Mouse (Mus musculus): ENCODE results near the gene Dgkg.

The Dgkg gene

DNA sequence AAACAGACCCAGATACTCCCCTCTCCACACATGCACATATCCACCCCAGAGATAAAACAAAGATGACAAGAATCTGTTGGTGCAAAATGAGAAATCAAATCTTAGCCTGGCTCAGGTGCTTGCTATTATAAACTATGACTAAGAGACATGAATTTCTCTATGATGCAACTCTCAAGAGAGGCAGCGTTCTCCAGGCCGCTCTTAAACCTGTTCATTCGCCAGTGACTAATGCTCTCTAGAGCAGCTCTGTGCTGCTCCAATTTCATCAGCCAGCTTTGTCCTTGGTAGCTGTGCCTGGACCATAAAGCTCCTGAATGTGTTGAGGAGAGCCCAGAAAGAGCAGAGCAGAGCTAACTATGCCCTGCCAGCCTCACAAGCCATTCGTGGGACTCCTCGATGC, 222.5 kb downstream of the Dgkg start:
- no peak for DNase-seq (ENCODE audit: low read depth)

DNA sequence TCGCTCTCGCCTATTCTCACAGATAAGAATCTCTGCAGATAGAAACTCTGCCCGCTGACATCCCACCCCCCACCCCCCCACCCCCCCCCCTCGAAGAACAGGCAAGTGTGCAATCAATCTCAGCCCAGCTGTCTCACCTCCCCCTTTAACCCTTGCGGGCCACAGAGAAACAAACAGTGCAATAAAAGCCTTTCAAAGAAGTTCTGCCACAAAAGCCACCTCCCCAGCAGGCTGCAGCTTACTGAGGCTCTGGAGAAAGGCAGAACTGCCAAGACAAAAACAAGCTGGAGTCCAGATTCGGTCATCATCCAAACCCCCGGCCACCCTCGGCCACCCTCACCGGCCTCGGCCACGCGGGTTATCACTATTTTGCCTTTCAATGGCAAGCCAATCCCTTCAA, 223.1 kb downstream of the Dgkg start:
- no peak for DNase-seq (ENCODE audit: low read depth)

DNA sequence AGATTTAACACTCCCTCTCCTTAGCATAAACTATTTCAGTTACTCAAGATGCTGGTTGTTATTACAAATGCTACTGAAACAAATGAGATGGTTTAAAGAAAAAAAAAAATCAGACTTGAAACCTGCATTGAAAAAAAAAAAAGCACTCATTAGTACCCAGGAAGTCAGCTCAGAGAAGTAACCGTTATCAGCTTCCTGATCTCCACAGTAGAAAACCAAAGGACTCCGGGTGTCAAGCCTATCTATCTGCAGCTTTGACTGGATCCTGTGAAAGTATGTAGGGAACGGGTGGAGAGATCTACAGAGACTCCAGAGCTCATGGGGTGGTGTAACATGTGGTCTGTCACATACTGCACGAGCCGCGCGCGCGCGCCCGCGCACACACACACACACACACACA, 225.2 kb downstream of the Dgkg start:
- DNase-seq (ENCODE audit: low read depth): peak; percentile 64

DNA sequence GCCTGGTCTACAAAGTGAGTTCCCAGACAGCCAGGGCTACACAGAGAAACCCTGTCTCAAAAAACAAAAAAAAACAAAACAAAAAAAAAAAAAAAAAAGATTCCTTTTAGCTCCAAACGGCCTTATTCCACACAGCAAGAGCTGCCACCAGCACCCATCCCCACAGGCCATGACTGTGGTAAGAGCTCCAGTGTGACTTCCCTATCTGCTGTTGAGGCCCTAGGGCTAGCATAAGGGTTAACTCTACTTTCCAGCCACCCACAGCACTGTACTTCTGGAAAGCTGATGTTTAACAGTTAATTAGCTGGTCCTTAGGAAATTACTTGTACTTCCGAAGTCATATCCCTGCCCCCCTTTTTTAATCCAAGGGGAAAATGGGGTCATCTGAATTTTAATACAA, 225.7 kb downstream of the Dgkg start:
- peak; percentile 20 for DNase-seq (ENCODE audit: low read depth)

DNA sequence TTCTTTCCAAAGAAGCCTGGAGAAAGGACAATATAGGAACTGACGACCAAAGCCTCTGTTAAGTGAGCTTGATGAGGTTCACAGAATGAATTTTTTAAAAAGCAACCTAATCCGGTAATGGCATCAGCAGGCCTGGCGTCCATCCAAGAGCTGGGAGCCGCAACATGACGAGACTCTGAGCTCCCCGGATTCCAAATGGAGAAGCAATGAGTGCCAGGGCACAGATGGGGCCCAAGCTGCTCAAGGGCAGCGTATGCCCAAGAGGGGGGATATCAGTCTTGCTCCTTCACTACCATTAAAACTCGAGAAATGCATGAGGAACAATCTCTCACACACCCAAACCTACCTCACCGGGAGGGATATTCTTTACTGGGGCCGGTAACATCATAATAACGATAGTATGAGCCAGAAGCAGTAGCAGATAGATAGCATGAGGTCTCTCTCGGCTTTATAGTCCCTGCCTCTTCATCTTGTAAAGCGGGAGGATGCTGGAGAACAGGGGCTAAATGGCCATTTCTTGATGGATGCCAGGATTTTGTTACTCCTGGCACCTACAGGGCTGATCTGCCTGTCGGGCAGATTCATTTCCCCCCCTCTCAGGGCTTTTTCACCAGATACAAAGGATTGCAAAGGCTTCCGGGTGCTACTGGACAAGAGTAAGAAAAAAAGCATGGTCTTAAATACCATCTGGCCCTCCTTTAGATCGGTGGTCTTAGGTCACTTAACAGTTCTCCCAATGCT, 226.6 kb downstream of the Dgkg start:
- DNase-seq (ENCODE audit: low read depth): no peak

DNA sequence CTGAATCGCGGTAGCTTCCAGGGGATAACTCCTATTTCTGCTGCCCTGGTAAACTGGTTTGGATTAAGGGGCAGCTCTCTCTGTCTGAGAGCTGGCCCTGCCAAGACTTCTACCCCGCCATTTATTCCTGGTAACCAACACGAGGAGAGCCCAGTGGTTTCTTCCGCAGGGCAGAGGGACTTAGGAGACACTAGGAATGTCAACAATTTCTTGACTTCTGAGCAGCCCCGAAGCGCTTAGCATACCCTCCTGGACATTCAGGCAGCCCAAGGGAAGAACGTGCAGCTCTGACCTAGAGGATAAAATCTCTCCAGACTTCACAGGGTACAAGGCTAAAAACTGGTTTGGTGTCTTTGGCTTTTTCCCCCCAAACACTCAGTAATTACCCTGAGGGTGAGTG, 227.6 kb downstream of the Dgkg start:
- no peak for DNase-seq (ENCODE audit: low read depth)

DNA sequence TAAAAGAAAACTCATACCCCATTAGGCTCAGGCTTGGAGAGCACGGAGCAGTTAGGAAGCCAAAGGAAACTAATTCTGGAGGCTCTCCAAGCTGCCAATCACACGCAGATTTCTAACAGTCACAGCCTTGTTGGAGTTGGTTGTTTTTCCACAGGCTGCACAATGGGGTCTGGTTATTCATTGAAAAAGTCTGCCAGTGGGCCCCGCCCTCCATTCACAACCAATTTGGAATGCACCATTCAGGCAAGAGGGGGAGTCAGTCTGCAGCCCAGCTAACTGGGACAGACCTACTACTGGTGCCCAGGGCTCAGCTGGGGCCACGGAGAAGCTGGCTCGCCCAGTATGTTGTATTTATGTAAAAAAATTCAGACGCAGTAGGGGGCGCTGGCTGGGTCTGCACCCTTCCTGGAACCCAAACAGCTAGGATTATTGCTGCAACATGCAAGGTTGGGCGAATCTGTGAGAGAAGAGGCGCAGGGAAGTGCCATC, 228.1 kb downstream of the Dgkg start:
- peak; percentile 24 for DNase-seq (ENCODE audit: low read depth)

DNA sequence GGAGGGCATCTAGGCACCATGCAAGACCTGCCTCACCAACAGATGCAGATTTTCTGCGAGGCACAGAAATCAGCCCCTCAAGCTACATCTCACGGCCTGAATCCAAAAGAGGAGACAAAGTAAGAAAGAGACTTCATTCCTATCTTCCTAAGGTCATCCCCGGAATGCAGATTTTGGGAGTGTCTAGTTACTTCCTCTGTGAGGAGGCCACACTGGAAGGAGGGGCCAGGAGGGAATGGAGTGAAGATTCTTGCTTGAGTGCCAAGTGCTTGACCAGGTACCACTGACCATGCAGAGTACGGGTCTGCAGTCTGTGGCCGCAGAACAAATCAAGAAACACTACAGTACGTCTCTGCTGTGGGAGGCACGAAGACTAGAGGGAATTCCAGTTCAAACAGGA, 230.2 kb downstream of the Dgkg start:
- no peak for DNase-seq (ENCODE audit: low read depth)

DNA sequence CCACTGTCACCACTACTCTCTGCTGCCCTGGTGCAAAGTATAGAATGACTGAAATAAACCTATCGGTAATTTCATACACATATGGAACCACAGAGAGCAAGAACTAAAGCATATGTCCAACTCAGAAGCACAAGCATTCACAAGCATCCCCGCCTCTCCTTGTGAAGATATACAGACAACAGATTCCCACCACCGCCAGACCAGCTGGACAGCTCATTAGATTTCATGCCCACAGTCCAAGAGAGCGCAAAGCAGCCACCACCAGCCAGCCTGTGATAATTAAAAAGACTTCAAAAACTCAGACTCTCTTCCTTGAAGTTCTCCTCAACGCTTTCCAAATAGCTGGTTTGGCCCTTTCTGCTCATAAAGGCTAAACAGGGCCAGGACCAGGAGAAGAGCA, 234.8 kb downstream of the Dgkg start:
- no peak for DNase-seq (ENCODE audit: low read depth)

Data from naive thymus-derived CD4-positive, alpha-beta T cell, adult 2 months (primary cell).